In the genomic region with DNA sequence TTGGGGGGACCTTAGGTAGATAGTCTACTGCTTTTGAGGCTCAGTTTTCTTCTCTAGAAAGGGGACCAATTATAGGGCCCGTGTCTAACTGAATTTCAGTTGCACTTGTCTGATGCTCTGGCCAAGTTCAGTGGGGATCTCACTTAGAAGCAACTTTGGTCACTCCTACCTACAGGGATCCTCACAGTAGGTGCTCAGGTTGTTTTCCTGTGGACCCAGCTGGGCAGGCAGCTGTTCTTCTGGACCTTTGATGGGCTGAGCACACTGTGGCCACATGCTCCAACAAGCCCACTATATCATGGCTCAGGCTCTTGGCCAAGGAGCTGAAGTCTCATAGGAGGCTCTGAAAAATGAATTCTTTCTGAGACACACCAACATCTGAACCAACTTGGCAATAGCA, we compare ENCODE assay signal across 49 mouse cellular contexts. TPM values are rescaled to one million over a fixed set of nuclear protein-coding genes. Genes with fewer than 3 reads are reported as not detected.
"Had no signal": no experiment of that assay in that cellular context is flagged by ENCODE, and none has a peak within 500 bp of the region (broad histone marks: within the 10 kb centered on the region; RNA-seq: fewer than 3 reads in every experiment).

No protein-coding gene starts in this region.

- H3K27ac ChIP-seq: heart, embryonic 13.5 days; heart, embryonic 15.5 days; hindbrain, embryonic 10.5 days; hindbrain, embryonic 12.5 days; hindbrain, embryonic 13.5 days; hindbrain, embryonic 14.5 days; hindbrain, embryonic 15.5 days; hindbrain, postnatal 0 days; intestine, embryonic 15.5 days; kidney, embryonic 15.5 days; kidney, postnatal 0 days; layer of hippocampus, adult 2 months; left cerebral cortex, adult 2 months had no signal

- ATAC-seq: hindbrain, embryonic 16.5 days; hindbrain, postnatal 0 days; inflammation-experienced regulatory T-cells, adult 6 months; intestine, embryonic 15.5 days; intestine, embryonic 16.5 days; intestine, postnatal 0 days had no signal

- H3K4me3 ChIP-seq: heart, embryonic 12.5 days; heart, embryonic 13.5 days; heart, embryonic 15.5 days; hindbrain, embryonic 10.5 days; hindbrain, embryonic 12.5 days; hindbrain, embryonic 13.5 days; hindbrain, embryonic 15.5 days; intestine, embryonic 15.5 days; kidney, embryonic 15.5 days; layer of hippocampus, adult 2 months; left cerebral cortex, adult 2 months had no signal

- H3K36me3 ChIP-seq: heart, embryonic 12.5 days; heart, embryonic 13.5 days; heart, embryonic 15.5 days; hindbrain, embryonic 10.5 days; hindbrain, embryonic 12.5 days; hindbrain, embryonic 13.5 days; hindbrain, embryonic 15.5 days; intestine, embryonic 15.5 days; kidney, embryonic 15.5 days had no signal

- H3K4me2 ChIP-seq: heart, embryonic 12.5 days; heart, embryonic 13.5 days; heart, embryonic 15.5 days; hindbrain, embryonic 12.5 days; hindbrain, embryonic 13.5 days; hindbrain, embryonic 14.5 days; hindbrain, embryonic 15.5 days; intestine, embryonic 15.5 days; kidney, embryonic 15.5 days had no signal

- DNase-seq: heart, postnatal 14 days; heart, postnatal 36 days; heart, postnatal 4 days; kidney, adult 11 months; kidney, adult 18-20 months; kidney, adult 2 months; kidney, adult 8-10 months; kidney, adult 9 months; kidney, postnatal 10 days; kidney, postnatal 14 days; kidney, postnatal 25 days; kidney, postnatal 36 days; kidney, postnatal 4 days; layer of hippocampus, adult 9-11 months; layer of hippocampus, postnatal 36 days had no signal

- H3K9ac ChIP-seq: heart, embryonic 12.5 days; heart, embryonic 13.5 days; heart, embryonic 15.5 days; hindbrain, embryonic 12.5 days; hindbrain, embryonic 13.5 days; hindbrain, embryonic 14.5 days; hindbrain, embryonic 15.5 days; intestine, embryonic 15.5 days; kidney, embryonic 15.5 days had no signal

- H3K27me3 ChIP-seq: heart, embryonic 12.5 days; heart, embryonic 13.5 days; heart, embryonic 15.5 days; hindbrain, embryonic 12.5 days; hindbrain, embryonic 13.5 days; hindbrain, embryonic 15.5 days; intestine, embryonic 15.5 days; kidney, embryonic 15.5 days had no signal

- H3K4me1 ChIP-seq: heart, embryonic 12.5 days; heart, embryonic 13.5 days; heart, embryonic 15.5 days; hindbrain, embryonic 10.5 days; hindbrain, embryonic 12.5 days; hindbrain, embryonic 13.5 days; hindbrain, embryonic 15.5 days; intestine, embryonic 15.5 days; kidney, embryonic 15.5 days had no signal

- H3K9me3 ChIP-seq: heart, embryonic 12.5 days; heart, embryonic 13.5 days; heart, embryonic 15.5 days; hindbrain, embryonic 10.5 days; hindbrain, embryonic 12.5 days; hindbrain, embryonic 13.5 days; hindbrain, embryonic 15.5 days; intestine, embryonic 15.5 days; kidney, embryonic 15.5 days had no signal

RNA-seq across cellular contexts. Expression of gene Igfbp3, which starts 31.1 kb away (rescaled TPM):
- total RNA-seq: hematopoietic stem cell, adult 5-6 weeks had no signal
- polyA plus RNA-seq: inflammation-experienced regulatory T-cells, adult 6 months had no signal

RNA-seq across cellular contexts. Expression of gene Igfbp1, which starts 47.2 kb away (rescaled TPM):
- total RNA-seq: heart, postnatal 14 days; heart, postnatal 25 days; heart, postnatal 36 days; heart, postnatal 4 days; hematopoietic stem cell, adult 5-6 weeks; hindbrain, postnatal 0 days; layer of hippocampus, adult 18-20 months; layer of hippocampus, adult 8-10 months; layer of hippocampus, postnatal 14 days; layer of hippocampus, postnatal 25 days; left cerebral cortex, adult 18-20 months; left cerebral cortex, adult 2 months; left cerebral cortex, adult 8-10 months had no signal
- polyA plus RNA-seq: heart, embryonic 14.5 days; heart, postnatal 0 days; hindbrain, embryonic 14.5 days; hindbrain, postnatal 0 days; inflammation-experienced regulatory T-cells, adult 6 months had no signal

RNA-seq across cellular contexts. Expression of gene Gm11985, which starts 56.4 kb away (rescaled TPM):
- total RNA-seq: heart, postnatal 14 days; heart, postnatal 25 days; heart, postnatal 36 days; heart, postnatal 4 days; hematopoietic stem cell, adult 5-6 weeks; hindbrain, postnatal 0 days; layer of hippocampus, adult 18-20 months; layer of hippocampus, adult 2 months; layer of hippocampus, adult 8-10 months; layer of hippocampus, postnatal 10 days; layer of hippocampus, postnatal 14 days; layer of hippocampus, postnatal 25 days; layer of hippocampus, postnatal 36 days; left cerebral cortex, adult 18-20 months; left cerebral cortex, adult 2 months; left cerebral cortex, adult 8-10 months had no signal
- polyA plus RNA-seq: heart, embryonic 12.5 days; heart, embryonic 13.5 days; heart, embryonic 14.5 days; heart, embryonic 15.5 days; heart, embryonic 16.5 days; heart, postnatal 0 days; hindbrain, embryonic 10.5 days; hindbrain, embryonic 11.5 days; hindbrain, embryonic 12.5 days; hindbrain, embryonic 13.5 days; hindbrain, embryonic 14.5 days; hindbrain, embryonic 16.5 days; hindbrain, postnatal 0 days; inflammation-experienced regulatory T-cells, adult 6 months; intestine, embryonic 14.5 days; intestine, embryonic 15.5 days; intestine, embryonic 16.5 days; intestine, postnatal 0 days; kidney, adult 2 months; kidney, embryonic 14.5 days; kidney, embryonic 15.5 days; kidney, postnatal 0 days; large intestine, adult 2 months had no signal
